Mouse (Mus musculus) olfactory bulb, adult 2 months (tissue): ENCODE measurements at regions not wholly inside any gene's neighbourhood (a gene's known extent, or its start where the extent isn't known, plus 50 kb on each side); places are given as distances from the start of the nearest gene placed in this dataset.

Experiments
- CTCF ChIP-seq: fragments of 200-500 bp; IDR thresholded peaks from 2 replicates; pipeline ENCODE4 v1.5.1; 2012; ENCODE audit warnings: low read depth, mild to moderate bottlenecking, low read length, moderate library complexity; ENCODE audit not compliant: insufficient read depth
- POLR2A ChIP-seq: fragments of 200-500 bp; IDR thresholded peaks from 2 replicates; pipeline ENCODE4 v1.6.1; 2012; ENCODE audit warnings: mild to moderate bottlenecking, low read depth, low read length, moderate library complexity; ENCODE audit not compliant: insufficient read depth

GRCm38 (mm10) chr1:165046056-165046455, 110.7 kb upstream of the Xcl1 start:
- TF ChIP-seq CTCF = no peak
- no peak for TF ChIP-seq POLR2A
